Mouse (Mus musculus) thymus, postnatal 25 days (tissue): Measurements from ENCODE around the gene Tenm2.

Experiments used
- DNase-seq: peaks from one replicate; pipeline ENCODE4 v3.0.0; 2022

Tenm2 gene

DNA sequence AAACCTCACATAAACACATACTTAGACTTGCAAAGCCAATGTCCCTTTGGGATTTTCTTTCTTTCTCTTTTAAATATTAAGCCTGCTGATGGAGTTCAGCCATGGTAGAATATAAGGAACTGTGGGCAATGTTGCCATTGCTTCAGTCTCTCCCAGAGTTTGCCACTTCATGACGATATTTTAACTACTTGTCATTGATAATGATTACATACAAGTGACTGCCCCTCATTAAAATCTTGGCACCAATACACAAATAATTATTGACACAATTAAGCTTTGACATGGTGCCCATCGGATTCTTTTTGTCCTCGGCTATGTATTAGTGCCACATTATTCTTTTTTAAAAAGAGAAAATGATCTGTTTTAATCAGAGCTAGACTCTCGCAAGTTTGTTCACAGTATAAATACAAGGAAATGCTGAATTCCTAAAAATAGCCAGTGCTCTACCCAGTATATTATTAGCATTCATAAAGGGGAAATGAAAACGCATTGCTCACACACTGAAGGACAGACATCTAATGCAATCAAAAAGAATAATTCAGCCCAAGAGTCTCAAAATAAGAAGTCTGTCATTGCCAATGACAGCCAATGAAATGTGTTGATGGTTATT, 158.7 kb downstream of the Tenm2 start:
- DNase-seq: no peak

DNA sequence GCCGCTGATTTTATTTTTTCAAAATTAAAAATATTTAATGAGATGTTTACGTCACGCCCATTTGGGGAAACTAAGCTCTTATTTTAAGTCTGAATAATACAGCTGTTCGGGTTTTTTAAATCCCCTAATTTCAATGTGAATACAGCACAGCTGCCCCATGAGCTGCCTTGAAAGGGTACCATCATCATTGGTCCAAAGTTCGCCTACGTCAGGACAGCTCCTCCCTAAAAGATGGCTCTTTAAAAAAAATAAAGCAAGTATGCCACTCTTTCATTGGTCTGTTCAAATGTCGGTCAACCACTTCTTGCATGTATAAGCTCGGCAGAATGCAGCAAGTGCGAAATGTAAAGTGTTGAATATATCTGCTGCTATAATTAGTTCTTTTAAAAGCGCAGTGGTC, 160.4 kb downstream of the Tenm2 start:
- DNase-seq: no peak

DNA sequence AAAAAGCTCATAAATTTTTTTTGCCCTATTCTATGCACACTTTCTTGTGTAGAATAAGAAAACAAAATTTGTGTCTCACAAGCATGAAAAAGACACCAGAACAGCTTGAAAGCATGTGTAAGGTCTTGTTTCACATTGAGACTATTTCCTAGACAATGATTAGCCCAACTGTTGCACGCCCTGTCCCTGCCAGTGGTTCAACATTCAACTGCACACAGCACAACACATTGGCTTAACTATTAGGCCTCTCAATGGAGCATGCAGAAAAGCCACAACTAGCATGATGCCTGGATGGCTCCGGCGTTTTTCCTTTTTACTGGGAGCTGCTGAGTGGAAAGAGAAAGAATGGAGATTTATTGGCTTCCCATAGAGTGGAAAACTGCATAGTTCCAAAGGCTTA, 170.3 kb downstream of the Tenm2 start:
- DNase-seq: no peak

DNA sequence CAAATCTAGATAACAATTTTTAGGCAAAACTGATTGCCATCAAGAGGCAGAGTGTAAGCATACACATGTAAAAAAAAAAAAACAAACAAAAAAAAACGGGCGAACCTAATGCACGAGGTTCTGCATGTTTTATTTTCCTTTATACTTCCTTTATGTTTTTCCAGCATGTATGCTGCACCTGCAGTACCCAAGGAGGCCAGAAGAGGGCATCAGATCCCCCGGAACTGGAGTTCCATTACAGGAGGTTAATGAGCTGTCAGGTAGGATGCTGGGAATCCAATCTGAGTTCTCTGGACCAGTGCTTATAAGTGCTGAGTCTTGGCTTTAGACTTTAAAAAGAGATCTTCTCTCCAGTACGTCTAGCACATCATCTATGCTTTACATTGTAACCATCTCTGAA, 189.1 kb downstream of the Tenm2 start:
- DNase-seq: no peak

DNA sequence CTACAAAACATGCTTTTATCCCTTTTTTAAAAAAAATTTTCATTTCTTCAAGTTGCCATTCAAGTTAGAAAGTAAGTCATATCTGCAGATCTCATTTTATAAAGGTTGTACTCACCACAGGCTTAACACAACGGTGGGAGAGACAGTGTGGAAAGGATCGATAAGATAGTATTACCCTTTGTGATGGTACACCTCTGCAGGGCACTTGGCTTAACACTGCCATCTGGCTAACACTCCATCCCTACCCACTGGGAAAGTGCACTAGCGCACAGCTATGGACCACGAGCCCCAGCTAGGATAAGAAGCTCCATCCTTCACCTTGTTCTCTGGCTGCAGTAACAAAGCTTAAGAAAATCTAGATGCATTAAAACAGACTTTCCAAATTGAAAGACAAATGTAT, 194.5 kb downstream of the Tenm2 start:
- DNase-seq: no peak

DNA sequence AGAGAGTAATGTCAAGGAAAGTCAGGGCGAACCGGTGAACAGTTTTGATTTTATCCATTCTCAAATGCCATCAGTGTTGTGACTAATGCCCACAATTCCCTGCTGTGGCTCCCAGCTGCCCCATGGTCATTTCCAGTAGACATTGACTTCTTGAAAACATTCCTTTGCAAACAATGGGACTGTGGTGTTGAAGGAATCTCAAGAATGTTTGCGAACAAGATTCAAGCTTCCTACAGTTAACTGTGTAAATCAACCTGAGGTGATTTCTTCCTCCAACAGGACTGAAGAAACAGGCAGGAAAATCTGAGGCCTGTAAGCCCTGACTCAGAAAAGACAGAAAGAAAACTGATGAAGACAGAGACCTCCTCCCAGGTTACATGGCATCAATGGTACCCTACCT, 196.5 kb downstream of the Tenm2 start:
- DNase-seq: no peak

DNA sequence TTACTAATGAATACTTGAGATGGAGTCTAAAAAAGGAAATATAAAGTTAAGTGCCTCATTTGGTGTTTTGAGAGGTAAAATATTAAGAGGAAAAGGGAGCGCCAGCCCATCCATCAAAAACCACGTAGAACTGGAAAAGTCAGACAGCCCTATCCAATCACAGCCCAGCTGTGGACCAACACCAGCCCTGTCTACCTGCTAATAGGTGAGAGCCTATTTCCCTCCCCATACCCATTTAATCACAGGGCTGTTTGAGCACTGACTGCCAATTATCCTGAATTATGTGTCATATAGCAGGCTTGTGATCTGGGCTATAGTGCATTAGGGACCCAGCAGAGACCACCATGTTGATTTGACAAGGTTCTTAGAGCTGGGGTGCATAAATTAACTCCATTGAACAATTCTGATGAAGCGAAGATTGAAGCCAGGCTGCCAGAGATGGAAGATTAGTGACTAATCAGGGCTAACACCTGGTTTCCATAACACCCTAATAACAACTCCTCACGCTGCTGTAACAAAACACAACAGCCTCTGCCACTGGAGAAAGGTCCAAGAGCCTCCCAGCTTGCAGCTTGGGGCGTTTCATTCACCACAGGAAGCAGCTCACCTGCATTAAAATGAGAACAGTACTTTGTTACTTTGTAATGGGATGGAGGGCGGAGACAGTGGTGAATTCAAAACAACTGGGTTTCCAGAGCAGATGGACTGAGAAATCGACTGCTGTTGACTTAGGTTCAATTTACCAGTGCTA, 204.3 kb downstream of the Tenm2 start:
- DNase-seq: no peak

DNA sequence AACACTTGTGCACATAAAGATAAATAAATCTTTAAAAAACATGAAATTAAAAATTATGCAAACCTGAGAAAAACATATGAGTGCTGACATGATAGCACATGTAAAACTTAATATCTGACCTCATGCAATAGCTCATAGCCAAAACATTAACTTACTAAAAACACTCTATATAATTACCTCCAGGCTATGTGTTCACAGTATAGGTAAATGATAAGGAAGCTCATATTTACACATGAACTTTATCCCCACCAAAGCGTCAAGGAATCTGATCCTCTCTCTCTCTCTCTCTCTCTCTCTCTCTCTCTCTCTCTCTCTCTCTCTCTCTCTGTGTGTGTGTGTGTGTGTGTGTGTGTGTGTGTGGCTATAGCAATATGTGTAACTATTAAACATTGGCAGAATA, 223.9 kb downstream of the Tenm2 start:
- no peak for DNase-seq

DNA sequence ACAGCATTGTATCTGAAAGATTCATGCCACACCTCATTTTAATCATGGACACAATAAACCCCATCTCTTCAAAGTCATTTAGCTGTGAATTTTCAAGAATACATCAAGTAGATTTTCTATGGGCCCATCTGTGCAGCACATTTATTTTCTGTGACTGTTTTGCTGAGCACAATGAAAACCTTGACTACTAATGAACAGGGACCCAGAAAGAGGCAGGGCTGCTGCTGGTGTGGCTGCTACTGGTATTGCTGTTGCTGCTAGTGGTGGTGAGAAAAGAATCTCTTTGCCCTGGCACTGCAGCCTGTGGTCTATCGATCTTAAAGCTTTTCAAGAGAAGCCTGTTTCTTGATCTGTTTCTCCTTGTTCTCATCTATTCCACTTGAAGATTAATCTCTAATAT, 226.5 kb downstream of the Tenm2 start:
- DNase-seq: no peak

DNA sequence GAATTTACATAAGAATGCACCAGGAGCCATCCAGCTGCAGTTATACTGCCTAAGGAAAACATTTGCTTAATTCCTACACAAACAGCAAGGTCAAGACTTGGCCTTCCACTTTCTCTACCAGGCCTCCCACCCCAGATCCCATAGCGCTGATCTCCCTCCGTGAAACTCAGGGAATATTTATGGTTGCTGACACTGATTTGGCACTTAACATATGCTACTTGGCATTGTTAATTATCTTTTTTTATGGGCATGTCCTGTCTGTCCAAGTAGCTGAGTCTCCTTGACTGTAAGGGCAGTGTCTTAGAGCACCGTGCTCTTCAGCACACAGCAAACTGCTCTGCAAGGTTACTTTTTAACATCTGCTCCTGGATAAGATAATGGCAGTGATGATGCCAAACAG, 238.1 kb downstream of the Tenm2 start:
- no peak for DNase-seq

DNA sequence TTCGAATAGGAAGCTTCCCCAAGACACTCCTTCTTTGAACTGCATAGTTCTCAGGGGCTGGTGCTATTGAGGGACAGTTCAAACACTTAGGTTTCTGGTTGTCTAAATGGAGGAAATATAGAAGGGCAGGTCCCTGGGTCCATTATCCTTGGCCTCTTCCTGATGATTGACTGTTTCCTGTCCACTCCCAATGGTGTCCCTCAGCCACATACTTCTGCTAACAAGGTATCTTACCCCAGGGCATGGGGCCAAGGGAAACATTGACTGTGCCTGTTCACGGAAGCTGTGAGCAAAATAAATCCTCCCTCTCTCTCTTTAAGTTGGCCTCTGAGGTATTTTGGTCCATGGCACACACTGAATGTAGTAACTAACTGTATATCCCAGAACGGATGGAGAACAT, 244.9 kb downstream of the Tenm2 start:
- DNase-seq: no peak

DNA sequence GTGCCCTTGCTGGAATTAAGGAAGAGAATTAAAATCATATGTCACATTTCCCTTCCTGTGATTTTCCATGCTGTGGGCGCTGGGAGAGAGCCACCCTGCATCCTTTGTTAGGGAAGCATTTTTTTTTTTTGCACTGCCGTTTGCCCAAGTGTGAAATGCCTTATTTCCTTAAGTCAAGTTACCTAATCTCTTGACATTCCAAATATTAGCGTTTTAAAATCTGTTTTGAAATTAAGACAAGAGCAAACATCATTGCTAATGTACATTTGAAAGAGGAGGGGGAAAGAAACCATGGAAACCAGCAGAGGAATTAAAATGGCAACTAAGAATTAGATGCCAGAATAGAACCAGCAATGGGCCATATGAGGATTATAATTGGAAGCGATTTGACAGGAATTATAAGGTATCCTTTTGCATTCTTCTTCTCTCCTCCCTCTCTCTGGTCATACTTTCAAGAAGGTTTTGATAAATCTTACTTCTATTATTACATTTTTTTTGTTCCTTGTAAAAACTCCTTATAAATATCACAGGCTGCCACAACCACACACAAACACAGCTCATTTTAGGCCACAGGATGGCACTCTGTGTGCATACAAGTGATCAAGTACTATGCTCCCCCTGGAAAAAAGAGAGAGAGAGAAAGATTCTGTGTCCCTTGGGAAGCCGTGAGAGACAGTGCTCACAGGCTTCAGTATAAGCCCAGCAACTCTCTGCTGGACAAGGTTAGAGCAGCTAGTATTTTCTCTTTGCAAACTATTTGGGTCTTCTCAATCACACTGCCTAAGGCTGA, 246.8 kb downstream of the Tenm2 start:
- DNase-seq: no peak

DNA sequence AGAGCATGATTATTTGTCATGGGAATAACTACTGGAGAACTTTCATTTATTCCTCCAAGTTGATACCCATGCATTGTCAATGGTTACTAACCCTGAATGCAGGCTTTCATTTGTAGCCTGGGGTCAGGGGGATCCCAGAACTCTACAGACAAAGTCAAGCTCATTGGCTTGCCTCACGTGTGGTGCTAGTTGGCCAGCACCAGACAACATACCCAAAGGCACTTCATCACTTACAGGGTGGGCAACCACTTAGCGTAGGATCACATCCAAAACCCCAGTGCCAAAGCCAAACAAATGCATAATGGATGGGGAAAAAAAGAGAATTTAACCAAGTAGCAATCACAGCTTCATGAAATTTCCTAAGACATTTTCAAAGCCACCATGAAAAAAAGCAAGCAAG, 261.6 kb downstream of the Tenm2 start:
- DNase-seq: no peak

DNA sequence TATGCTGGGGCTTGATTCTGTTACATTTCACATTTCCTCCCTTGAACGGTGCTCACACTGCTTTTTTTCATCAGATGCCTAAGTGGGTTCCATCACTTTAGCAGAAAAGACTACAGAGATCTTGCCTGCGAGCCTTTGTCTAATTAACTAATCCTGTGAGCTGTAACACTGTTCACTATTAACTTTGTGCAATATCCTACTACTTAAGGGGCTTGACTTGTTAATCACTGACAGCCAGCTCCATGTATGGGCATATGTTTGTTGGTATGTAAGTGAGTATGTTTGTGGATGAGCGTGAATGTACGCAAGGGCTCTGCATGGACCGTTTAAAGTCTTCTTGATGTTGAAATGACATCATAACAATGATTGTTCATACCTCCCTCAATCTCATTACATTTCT, 277.7 kb downstream of the Tenm2 start:
- no peak for DNase-seq

DNA sequence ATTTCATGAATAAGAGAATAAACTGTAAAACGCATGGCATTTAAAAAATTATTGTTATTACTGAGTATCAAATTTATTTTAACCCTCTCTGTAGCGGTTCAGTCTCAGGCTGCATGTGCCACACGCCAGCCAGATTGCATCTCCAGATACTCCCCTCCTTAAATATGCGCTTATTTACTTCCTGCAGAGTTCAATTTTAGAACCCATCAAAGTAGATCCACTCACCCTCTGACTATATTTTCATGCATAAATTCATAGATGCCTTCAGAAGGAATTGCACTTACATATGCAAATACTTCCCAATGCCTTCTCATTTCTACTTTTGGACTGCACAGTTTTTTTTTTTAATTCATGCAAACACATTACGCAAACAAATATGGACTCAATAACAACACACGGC, 294.3 kb downstream of the Tenm2 start:
- DNase-seq: no peak

DNA sequence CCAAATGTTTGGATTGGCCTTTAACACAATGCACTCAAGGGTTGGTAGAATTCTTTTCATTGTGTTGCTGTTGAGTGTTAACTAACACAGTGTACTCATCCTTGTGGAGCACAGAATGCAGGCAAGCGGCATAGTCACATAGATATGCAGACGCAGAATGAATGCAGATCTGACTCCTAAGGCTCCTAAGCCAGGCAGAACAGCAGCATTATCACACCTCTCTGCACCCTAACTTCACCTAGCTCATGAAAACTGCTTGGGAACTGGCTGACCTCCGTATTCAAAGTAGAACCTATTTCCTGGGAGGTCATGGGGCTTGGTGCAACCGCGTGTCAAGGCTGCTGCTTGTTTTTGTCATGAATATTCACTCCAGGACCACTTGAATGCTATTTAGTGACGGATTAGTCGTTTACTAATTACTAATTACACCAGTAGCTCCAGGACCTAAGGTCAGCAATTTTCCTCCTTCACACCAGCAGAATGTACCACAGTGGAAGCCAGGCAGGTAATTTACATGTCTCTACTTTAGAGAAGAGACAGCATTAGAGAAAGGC, 295.1 kb downstream of the Tenm2 start:
- no peak for DNase-seq

DNA sequence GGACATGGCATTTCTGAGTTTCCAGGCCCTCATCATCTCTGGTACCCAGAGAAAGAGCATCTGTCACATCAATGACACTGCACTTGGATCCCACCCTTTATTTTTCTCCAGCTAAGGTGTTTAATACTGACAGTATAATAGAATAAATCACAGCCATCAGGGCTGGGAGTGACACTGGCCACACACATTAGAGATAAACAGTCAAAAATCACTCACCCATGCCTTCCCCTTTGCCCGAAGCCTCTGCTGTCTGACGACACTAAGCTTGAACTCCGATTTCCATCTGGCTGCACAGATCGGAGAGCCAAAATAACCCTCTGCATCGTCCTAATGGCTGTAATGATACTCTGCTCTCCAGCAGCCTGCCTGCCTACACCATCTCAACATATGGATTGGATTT, 305.9 kb downstream of the Tenm2 start:
- DNase-seq: no peak

DNA sequence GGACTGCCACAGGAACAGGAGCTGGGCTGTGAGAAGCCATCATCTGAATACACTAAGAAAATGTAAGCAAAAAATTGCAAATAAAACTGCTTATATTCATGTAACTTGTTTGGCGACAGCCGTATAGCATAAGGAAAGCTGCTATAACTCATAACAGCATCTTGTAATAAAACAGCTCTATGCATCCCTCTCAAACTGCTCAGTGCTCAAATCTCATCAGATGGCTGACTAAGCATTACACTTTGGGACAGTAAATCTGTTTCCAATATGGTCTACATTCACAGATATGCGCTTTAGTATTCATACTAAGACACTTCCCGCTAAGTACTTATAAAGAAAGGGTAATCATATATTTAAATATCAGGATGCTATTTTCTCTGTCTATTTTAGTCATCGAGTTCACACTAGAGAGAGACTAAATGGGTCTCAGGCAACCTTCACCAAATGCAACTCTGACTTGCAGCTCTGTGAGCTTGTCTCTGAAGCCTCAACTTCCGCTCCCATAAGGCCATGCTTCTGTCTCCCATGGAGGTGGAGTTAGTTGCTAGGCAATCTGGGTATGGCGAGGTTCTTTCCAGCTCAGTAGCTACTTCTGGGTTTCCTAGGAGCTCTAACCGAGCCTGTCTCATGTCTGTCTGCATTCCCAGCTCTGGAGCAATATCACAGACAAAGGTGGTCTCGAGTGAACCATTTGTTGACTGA, 308.9 kb downstream of the Tenm2 start:
- no peak for DNase-seq

DNA sequence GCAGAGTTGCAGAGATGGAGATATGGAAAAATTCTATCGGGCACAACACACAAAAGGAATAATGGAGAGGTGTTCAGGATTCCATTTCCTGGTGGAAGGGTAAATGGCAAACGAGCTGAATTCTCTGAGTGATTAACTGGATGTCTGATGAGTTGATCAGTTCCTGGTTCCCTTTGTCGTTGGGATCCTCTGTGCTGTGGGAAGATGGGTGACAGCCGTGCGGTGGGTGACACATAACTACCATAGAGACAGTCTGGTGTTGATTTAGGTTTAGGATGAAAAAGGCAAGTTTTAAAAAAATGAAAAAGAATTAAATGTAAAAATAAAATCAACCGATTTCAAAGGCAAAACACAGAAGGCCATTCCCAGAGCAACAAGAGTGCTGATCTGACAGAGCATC, 316.5 kb downstream of the Tenm2 start:
- DNase-seq: no peak

DNA sequence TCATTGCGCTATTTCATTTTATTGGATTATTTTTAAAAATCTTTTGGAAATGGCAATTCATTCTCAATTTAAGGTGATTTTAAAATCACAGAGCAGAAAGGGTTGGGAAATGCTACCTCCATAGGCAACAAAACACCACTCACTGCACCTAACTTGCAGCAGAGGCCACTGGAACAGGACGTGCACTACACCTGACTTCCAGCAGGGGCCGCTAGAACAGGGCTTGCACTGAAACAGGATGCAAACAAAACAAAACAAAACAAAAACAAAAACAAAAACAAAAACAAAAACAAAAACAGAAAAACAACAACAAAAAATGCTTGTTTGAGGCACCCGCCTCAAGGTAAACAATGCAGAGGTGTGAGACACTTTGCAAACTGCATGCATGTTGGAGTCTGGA, 324.4 kb downstream of the Tenm2 start:
- no peak for DNase-seq

DNA sequence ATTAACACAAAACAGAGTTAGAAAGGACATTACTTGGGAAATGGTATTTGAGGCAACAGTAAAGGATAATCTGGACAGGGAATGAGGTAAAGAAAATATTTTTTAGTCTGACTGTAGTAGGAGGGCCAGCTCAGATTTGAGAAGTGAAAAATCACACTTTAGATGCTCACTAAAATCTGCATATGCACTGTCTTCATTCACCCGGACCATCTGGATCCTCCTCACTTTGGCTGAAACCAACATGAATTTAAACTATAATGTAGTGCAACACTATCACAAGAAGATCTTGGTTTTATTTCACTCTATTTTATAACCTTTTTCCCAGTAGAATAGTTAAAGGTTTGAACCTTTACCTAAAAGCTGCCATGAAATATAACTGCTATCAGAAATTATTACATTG, 326.7 kb downstream of the Tenm2 start:
- no peak for DNase-seq

DNA sequence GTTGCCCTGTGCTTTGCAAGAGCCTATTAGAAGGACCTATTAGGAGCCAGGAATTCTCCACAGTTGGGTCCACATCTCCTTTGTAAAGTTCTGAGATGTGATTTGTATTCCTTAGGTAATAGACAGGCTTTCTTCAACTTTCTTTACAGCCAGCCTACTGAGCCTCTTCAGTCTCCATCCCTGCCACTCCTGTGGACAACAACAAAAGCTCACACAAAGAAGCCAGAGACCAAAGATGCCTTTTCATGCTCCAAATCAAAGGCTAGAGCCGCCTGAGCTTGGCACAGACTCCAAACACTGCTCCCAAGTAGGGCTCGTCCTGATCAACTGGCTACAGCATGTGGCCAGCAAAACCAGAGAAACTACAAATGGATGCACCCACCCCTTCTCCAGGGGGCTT, 333.5 kb downstream of the Tenm2 start:
- DNase-seq: no peak

DNA sequence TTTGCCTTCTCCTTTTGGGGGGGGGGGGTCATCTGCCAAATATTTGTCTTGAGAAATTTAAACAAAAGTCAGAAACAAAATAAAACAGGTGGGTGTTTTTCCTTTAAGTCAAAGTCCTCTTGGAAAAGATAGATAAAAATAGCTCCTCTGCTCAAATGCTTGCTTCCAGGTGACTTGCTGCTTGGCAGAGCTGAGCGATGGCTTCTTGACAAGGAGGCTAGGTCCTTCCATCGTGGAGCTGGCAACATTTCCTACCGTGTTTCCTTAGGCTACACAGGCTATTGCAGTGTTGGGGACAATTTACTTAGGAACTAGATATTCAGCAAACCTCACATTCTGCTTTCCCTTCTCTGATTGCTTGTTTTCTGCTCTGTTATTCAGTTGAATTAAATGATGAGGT, 342.7 kb downstream of the Tenm2 start:
- DNase-seq: no peak
